Mouse (Mus musculus): ENCODE data around the gene Afap1.

The Afap1 gene

DNA sequence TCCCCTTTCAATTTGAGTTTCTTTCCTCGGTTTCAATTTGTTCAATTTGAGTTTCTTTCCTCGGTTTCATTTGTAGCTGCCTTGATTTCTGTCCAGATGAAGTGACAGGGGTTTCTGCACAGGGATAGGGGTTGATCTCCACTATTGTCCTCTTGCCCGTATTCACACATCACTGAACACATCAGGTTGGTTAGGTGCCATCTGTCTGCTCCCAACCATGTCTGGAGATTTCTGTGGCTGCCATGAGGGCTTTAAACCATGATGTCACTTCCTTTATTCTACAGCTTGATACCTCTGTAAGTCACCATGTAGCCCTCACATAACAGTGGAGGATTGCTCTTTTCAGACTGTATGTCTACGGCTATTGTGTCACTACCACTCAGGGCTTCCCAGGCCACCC lies 4.0 kb downstream of the Afap1 start:
- no peak for DNase-seq (ENCODE audit: low spot score)

DNA sequence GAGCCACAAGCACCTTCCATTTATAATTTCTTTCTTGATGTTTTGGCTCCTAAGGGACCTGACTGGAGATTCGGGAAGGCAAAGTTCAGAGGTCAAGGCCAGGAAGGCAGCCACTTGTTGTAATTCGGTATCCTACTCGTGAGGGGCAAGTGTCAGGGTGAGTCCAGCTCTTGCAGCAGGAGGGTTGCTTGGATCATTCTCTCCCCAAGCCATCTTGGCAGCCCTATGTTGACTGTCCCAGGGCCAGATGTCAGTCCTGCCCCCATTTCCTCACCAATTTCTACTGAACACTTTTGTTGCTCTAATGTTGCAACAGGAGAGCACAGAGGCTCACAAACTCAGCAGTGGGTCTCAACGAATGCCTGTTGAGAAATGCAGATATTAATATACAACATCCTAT lies 5.0 kb downstream of the Afap1 start:
- DNase-seq (ENCODE audit: low spot score), result no peak

- no peak for DNase-seq (ENCODE audit: low spot score)
Measured at GRCm38 (mm10) chr5:35898994-35899393, 5.9 kb downstream of the Afap1 start.

GRCm38 (mm10) chr5:35900401-35901225 lies 7.5 kb downstream of the Afap1 start:
- no peak for DNase-seq (ENCODE audit: low spot score)

GRCm38 (mm10) chr5:35901226-35901809 lies 8.2 kb downstream of the Afap1 start:
- no peak for DNase-seq (ENCODE audit: low spot score)

- no peak for DNase-seq (ENCODE audit: low spot score)
Measured at GRCm38 (mm10) chr5:35903456-35903855, 10.3 kb downstream of the Afap1 start.

GRCm38 (mm10) chr5:35905283-35905682 lies 12.2 kb downstream of the Afap1 start:
- no peak for DNase-seq (ENCODE audit: low spot score)

DNA sequence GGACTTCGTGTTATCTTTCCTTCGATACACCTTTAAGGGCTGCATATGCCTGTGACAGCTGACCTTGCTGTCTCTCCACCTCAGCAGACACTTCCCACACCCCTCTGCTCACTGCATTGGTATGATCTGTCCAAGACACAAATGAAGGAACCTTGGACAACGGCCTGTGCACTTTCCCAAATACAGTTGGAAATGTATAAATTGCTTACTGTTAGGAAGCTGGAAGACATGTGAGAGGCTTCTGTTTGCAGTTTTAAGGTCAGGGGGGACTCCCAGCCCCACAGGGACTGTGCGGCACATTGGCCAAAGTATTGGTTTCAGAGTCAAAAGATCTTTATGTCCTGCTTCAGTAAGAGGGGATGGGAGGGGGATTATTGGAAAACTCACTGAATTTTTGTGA lies 14.0 kb downstream of the Afap1 start:
- no peak for DNase-seq (ENCODE audit: low spot score)

DNA sequence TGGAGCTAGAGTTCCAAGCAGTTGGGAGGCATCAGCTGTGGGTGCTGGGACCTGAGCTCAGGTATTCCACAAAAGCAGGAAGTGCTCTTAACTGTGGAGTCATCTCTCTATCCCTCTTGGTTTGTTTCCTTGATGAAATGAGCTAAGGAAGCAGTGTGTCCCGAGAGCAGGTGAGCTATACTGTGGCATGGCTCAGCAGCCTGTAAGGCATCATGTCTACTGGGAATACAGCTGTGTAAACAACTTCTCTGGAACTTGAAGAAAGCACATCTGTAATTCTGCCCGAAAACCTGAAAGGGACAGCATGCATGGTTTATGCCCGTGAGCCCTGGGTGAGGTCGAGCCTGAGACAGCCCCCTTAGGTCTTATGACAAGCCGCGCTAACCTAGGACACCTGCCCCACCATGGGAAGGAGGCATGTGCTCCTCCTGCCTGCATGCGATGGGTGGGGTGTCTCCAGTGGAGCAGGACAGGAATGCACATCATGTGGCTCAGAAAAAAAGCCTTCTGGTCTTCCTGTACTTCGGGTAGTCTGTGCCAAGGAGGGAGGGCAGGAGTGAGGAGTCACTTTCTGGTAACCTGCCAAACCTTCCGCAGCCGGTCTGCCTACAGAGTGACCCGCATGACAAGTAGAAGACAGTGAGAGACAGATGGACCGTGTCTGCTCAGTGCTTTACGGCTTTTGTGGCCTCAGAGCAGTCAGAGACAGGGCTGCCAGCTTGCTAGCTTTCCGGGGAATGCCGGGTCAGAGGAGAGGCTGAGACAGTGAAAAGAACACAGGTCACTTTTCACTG lies 14.7 kb downstream of the Afap1 start:
- DNase-seq (ENCODE audit: low spot score), result peak; percentile 90

- no peak for DNase-seq (ENCODE audit: low spot score)
Measured at GRCm38 (mm10) chr5:35908626-35909443, 15.7 kb downstream of the Afap1 start.

- no peak for DNase-seq (ENCODE audit: low spot score)
Measured at GRCm38 (mm10) chr5:35915629-35916300, 22.6 kb downstream of the Afap1 start.

GRCm38 (mm10) chr5:35916666-35917065 lies 23.5 kb downstream of the Afap1 start:
- no peak for DNase-seq (ENCODE audit: low spot score)

GRCm38 (mm10) chr5:35918387-35918786 lies 25.3 kb downstream of the Afap1 start:
- no peak for DNase-seq (ENCODE audit: low spot score)

- DNase-seq (ENCODE audit: low spot score), result peak; percentile 25
Measured at GRCm38 (mm10) chr5:35920076-35920475, 27.0 kb downstream of the Afap1 start.

- DNase-seq (ENCODE audit: low spot score), result no peak
Measured at GRCm38 (mm10) chr5:35920557-35920956, 27.4 kb downstream of the Afap1 start.

DNA sequence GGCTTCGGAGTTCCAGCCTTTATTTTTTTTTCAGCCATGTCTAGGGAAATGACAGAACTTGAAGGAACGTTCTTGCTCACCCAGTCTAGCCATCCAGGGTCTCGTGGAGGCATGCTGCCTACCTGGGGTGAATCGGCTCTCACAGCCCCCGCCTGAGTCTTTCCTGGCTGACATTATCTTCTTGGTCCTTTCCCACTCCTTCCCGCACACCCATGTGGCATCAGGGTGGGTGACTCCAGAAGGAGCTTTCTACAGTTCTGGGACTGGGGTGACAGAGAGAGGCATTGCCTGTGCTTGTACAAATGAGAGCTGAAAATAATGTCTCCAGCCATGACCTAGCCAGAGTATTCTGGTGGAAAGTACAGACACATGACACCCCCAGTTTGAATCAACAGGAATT lies 28.0 kb downstream of the Afap1 start:
- no peak for DNase-seq (ENCODE audit: low spot score)

GRCm38 (mm10) chr5:35921595-35922254 lies 28.6 kb downstream of the Afap1 start:
- no peak for DNase-seq (ENCODE audit: low spot score)

DNA sequence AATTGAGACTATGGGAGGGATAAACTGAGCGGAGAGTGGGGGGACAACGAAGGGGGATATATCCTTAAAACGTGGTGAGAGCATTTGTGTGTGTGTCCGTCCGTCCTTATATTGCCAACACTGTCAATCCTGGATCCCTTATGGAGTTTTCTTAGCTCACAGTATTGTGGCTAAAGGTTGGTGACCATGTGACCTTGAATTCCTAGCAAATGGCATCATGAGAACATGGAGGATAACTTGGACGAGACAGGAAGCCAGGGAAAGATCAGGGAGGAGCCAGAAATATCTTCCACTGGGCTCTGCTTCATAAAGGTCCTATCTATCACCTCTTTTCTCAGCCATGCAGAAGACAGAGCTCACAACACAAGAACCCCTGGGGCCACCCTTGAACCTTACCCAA lies 30.3 kb downstream of the Afap1 start:
- DNase-seq (ENCODE audit: low spot score), result no peak

DNA sequence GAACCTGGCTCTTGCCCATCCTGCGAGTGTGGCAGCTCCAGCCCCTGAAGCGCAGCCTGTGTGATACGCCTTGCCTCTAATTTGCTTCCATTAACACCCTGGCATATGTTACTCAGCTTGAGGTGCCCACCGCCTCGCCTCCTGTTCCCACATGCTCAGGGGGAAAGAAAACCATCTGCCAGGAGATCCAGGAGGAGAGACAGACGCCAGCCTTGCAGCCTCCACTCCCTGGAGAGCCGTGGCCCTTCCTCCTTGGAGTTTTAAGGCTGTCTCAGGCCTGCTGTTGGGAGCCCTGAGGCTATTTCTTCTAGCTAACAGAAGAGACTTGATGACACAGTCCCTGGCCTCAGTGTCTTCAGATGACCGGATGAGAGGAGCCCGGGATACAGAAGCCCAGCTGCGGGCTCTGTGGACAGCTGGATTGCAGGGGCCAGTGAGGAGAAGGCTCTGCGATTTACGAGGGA lies 32.1 kb downstream of the Afap1 start:
- DNase-seq (ENCODE audit: low spot score), result no peak

- DNase-seq (ENCODE audit: low spot score), result no peak
Measured at GRCm38 (mm10) chr5:35926511-35926910, 33.4 kb downstream of the Afap1 start.

- DNase-seq (ENCODE audit: low spot score), result no peak
Measured at GRCm38 (mm10) chr5:35931296-35931695, 38.2 kb downstream of the Afap1 start.

Measured in MN1 (cell line).